Mouse (Mus musculus): ENCODE data around the gene Tmem242. TPM values are rescaled to one million over a fixed set of nuclear protein-coding genes. Genes with fewer than 3 reads are reported as not detected.

The Tmem242 gene
- polyA plus RNA-seq, 1 experiment from 2014 or later: 115 TPM

DNA sequence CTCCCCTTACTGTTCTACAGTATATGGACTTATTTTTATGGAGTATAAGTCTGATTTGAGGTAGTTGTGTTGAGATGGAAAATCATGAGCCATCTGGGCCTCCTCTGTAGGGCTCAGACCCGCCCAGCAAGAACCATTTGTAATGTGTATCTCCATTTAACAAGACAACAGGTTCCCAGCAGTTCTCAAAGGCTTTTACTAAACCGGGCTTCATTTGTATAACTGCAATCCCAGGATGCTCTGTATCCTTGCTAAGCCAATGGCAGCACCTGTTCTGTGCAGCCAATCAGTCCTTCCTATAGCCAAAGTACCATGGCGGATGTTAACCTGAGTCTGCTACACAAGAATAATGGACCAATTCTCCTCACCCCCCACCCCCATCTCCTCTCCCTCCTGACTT lies 23.5 kb downstream of the Tmem242 start:
- peaks cover 21% of the 10 kb centered on the region for H3K36me3 ChIP-seq

DNA sequence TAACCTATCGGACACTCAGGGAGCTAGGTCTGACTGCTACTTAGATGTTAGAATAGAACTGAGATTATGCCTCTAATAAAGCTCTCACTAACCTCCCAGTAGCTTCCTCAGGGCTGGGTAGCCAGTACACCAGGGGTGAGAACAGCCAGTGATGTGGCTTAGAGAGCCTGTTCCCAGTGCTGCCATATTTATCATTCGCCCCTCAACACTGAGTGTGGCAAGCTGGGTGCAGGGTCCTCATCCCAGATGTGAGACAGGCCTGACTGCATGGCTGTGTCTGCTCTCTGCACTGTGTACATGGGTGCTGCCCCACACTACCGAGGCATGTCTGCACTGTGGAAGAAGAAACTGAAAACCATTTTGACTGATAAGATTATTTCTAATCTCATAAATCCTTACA lies 26.0 kb downstream of the Tmem242 start:
- no peak overlapping the region for H3K4me3 ChIP-seq (replicated peaks)
- H3K4me2 ChIP-seq (replicated peaks): no peak overlapping the region
- peaks cover 30% of the 10 kb centered on the region for H3K36me3 ChIP-seq
- no peaks in the 10 kb centered on the region for H3K27me3 ChIP-seq
- WGBS: 88% methylated on average over 3 of the region's 3 CpGs
- no peak for ATAC-seq (ENCODE audit: insufficient number of reproducible peaks, low FRiP score, low TSS enrichment, low read depth)
- no peak overlapping the region for H3K27ac ChIP-seq (replicated peaks)
- no peaks in the 10 kb centered on the region for H3K9me3 ChIP-seq (replicated peaks)
- H3K9ac ChIP-seq: no peak overlapping the region
- H3K4me1 ChIP-seq: 0 out of 2 replicates have a peak, but pooled peaks cover 4% of the 10 kb centered on the region

More for the DNA sequence above, 23.5 kb downstream of the Tmem242 start:
- Histone ChIP-seq H3K4me1 (0 out of 2 replicates have a peak, but pooled peaks cover 4% of the 10 kb centered on the region), H3K4me2 (replicated peaks) (no peak overlapping the region), H3K27me3 (no peaks in the 10 kb centered on the region), H3K9me3 (replicated peaks) (no peaks in the 10 kb centered on the region), H3K4me3 (replicated peaks) (no peak overlapping the region), H3K27ac (replicated peaks) (no peak overlapping the region), H3K9ac (no peak overlapping the region)
- ATAC-seq (ENCODE audit: insufficient number of reproducible peaks, low FRiP score, low TSS enrichment, low read depth): no peak
- WGBS: 91% methylated on average over 3 of the region's 3 CpGs

- H3K27ac ChIP-seq (replicated peaks): no peak overlapping the region
- H3K9ac ChIP-seq: no peak overlapping the region
- H3K4me1 ChIP-seq: 0 out of 2 replicates have a peak, but pooled peaks cover 4% of the 10 kb centered on the region
- no peaks in the 10 kb centered on the region for H3K27me3 ChIP-seq
- ATAC-seq (ENCODE audit: insufficient number of reproducible peaks, low FRiP score, low TSS enrichment, low read depth): no peak
- no peaks in the 10 kb centered on the region for H3K9me3 ChIP-seq (replicated peaks)
- WGBS: 94% methylated on average over 13 of the region's 13 CpGs
- H3K36me3 ChIP-seq: peaks cover 26% of the 10 kb centered on the region
- no peak overlapping the region for H3K4me3 ChIP-seq (replicated peaks)
- H3K4me2 ChIP-seq (replicated peaks): no peak overlapping the region
These were observed 26.7 kb downstream of the Tmem242 start for GRCm38 (mm10) chr17:5413350-5413749.

DNA sequence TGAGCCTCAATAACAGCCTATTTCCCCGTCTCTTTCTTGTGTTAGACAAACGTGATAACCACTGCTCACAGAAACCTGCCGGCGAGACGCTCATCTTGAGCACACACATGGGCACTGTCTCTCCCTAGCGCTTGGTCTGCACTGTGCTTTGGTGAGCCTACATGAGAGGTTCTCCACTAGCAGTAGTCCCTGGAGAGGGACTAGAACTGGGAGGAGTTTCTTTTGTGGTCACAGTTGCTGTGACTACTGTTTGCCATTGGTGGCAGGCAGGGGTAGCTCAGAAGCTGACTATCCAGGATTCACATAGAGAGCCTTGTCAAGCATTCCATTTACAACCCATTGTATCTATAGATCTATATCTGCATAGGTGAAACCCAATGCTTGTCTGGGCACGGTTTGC lies 27.3 kb downstream of the Tmem242 start:
- no peak for ATAC-seq (ENCODE audit: insufficient number of reproducible peaks, low FRiP score, low TSS enrichment, low read depth)
- 83% methylated on average over 7 of the region's 7 CpGs for WGBS
- H3K4me3 ChIP-seq (replicated peaks): no peak overlapping the region
- H3K4me2 ChIP-seq (replicated peaks): no peak overlapping the region
- no peaks in the 10 kb centered on the region for H3K27me3 ChIP-seq
- H3K36me3 ChIP-seq: peaks cover 20% of the 10 kb centered on the region
- H3K9me3 ChIP-seq (replicated peaks): no peaks in the 10 kb centered on the region
- no peak overlapping the region for H3K27ac ChIP-seq (replicated peaks)
- H3K4me1 ChIP-seq: 0 out of 2 replicates have a peak, but pooled peaks cover 4% of the 10 kb centered on the region
- no peak overlapping the region for H3K9ac ChIP-seq

DNA sequence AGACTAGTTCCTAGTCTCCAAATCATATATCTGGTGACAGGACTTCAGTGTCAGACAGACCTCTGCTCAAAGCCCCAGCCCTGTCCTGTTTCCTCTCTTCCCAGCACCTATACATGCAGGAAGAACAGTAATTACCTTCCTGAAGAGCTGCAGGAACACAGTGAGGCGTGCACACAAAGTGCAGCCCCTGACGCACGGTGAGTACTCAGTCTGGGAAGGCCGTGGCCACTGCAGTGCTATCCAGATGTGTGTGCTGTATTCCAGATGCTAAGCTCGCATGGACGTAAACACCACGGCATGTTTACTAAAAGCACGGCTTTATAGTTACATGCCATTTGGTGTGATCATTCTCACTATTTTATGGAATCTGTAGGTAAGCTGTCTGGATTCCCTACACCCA lies 27.8 kb downstream of the Tmem242 start:
- peaks cover 16% of the 10 kb centered on the region for H3K36me3 ChIP-seq
- H3K27ac ChIP-seq (replicated peaks): no peak overlapping the region
- WGBS: 76% methylated on average over 8 of the region's 8 CpGs
- H3K4me3 ChIP-seq (replicated peaks): no peak overlapping the region
- ATAC-seq (ENCODE audit: insufficient number of reproducible peaks, low FRiP score, low TSS enrichment, low read depth): no peak
- H3K4me1 ChIP-seq: 0 out of 2 replicates have a peak, but pooled peaks cover 4% of the 10 kb centered on the region
- no peaks in the 10 kb centered on the region for H3K9me3 ChIP-seq (replicated peaks)
- 0 out of 2 replicates have a peak, but pooled peaks cover 2% of the 10 kb centered on the region for H3K27me3 ChIP-seq
- no peak overlapping the region for H3K4me2 ChIP-seq (replicated peaks)
- no peak overlapping the region for H3K9ac ChIP-seq

DNA sequence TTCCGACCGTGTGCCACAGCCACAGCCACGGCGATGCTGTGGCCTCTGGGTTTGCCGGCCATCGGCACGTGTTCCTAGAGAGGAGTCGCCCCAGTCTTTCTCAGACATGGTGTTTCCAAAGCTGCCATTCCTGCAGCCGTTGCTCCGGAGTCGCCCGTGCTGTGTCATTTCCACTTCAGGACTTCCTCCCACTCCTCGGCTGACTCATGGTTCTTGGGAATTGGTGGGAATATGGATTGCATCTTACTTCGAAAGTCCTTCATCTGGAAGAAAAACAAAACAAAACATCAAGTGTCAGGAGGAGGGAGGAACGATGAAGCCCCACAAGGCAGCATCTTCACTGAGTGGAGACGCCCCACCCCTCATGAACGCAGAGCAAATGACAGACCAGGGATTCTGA lies 28.9 kb downstream of the Tmem242 start:
- Histone ChIP-seq H3K27ac (replicated peaks) (no peak overlapping the region), H3K4me1 (0 out of 2 replicates have a peak, but pooled peaks cover 4% of the 10 kb centered on the region), H3K27me3 (0 out of 2 replicates have a peak, but pooled peaks cover 2% of the 10 kb centered on the region), H3K4me2 (replicated peaks) (no peak overlapping the region), H3K9ac (no peak overlapping the region), H3K36me3 (peaks cover 14% of the 10 kb centered on the region), H3K9me3 (replicated peaks) (no peaks in the 10 kb centered on the region), H3K4me3 (replicated peaks) (no peak overlapping the region)
- 91% methylated on average over 17 of the region's 17 CpGs for WGBS
- ATAC-seq (ENCODE audit: insufficient number of reproducible peaks, low FRiP score, low TSS enrichment, low read depth): no peak

DNA sequence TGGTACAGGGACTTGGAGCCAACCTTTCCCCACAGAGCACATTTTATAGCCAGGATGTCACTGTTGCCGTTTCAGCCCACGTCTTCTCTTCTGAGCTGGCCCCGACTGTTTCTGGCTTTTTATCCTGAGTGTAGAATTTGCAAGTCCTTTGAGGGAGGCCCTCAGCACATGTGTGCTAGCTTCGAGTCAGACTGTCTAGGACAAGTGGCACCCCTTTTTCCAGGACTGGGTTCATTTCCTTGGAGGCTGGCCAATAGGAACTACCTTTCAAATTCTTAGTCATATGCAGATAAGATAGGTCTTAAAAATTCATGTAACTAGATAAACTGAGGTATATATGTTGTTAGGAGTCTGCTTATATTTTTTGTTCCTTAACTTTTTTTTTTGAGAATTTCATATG lies 29.7 kb downstream of the Tmem242 start:
- 85% methylated on average over 4 of the region's 4 CpGs for WGBS
- Histone ChIP-seq H3K4me2 (replicated peaks) (no peak overlapping the region), H3K9ac (no peak overlapping the region), H3K36me3 (peaks cover 14% of the 10 kb centered on the region), H3K27me3 (peaks cover 2% of the 10 kb centered on the region; the same call in 1 of the 2 replicates), H3K27ac (replicated peaks) (no peak overlapping the region), H3K4me3 (replicated peaks) (no peak overlapping the region), H3K4me1 (peaks cover 4% of the 10 kb centered on the region; the same call in 1 of the 2 replicates), H3K9me3 (replicated peaks) (no peaks in the 10 kb centered on the region)
- ATAC-seq (ENCODE audit: insufficient number of reproducible peaks, low FRiP score, low TSS enrichment, low read depth): no peak

GRCm38 (mm10) chr17:5407030-5407429 lies 33.0 kb downstream of the Tmem242 start:
- no peak for ATAC-seq (ENCODE audit: insufficient number of reproducible peaks, low FRiP score, low TSS enrichment, low read depth)
- 70% methylated on average over 6 of the region's 6 CpGs for WGBS
- Histone ChIP-seq H3K4me1 (peaks cover 16% of the 10 kb centered on the region), H3K4me2 (replicated peaks) (no peak overlapping the region), H3K36me3 (peaks cover 14% of the 10 kb centered on the region), H3K9me3 (replicated peaks) (no peaks in the 10 kb centered on the region), H3K27me3 (peaks cover 11% of the 10 kb centered on the region; the same call in 1 of the 2 replicates), H3K9ac (no peak overlapping the region), H3K27ac (replicated peaks) (no peak overlapping the region), H3K4me3 (replicated peaks) (no peak overlapping the region)

- WGBS: 36% methylated on average over 10 of the region's 10 CpGs
- Histone ChIP-seq H3K27ac (replicated peaks) (no peak overlapping the region), H3K4me3 (replicated peaks) (no peak overlapping the region), H3K27me3 (peaks cover 11% of the 10 kb centered on the region; the same call in 1 of the 2 replicates), H3K4me2 (replicated peaks) (no peak overlapping the region), H3K36me3 (peaks cover 14% of the 10 kb centered on the region), H3K4me1 (peaks cover 20% of the 10 kb centered on the region), H3K9me3 (replicated peaks) (no peaks in the 10 kb centered on the region), H3K9ac (no peak overlapping the region)
- ATAC-seq (ENCODE audit: insufficient number of reproducible peaks, low FRiP score, low TSS enrichment, low read depth): no peak
These were observed 33.5 kb downstream of the Tmem242 start for GRCm38 (mm10) chr17:5406566-5406965.

DNA sequence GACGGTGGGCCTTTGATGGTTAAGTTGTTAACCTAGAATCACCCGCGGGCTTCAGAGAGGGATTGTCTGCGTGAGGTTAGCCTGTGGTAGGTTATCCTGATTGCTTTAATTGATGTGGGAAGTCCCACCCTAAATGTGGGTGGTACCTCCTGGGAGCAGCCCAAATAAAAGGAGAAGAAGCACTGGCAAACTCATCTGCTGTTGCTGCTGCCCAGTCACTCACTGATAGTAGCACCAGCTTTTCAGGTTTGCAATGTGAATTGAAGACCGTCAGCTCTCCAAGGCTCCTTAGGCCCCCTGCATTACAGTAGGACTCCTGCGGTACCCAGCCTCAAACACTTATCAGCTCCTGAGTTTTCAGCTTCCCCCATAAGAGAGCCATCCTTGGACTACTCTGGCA lies 36.2 kb downstream of the Tmem242 start:
- peaks cover 11% of the 10 kb centered on the region; the same call in 1 of the 2 replicates for H3K27me3 ChIP-seq
- no peak overlapping the region for H3K4me2 ChIP-seq (replicated peaks)
- no peaks in the 10 kb centered on the region for H3K36me3 ChIP-seq
- no peak overlapping the region for H3K9ac ChIP-seq
- H3K4me1 ChIP-seq: peaks cover 28% of the 10 kb centered on the region
- H3K4me3 ChIP-seq (replicated peaks): no peak overlapping the region
- ATAC-seq (ENCODE audit: insufficient number of reproducible peaks, low FRiP score, low TSS enrichment, low read depth): no peak
- H3K27ac ChIP-seq (replicated peaks): no peak overlapping the region
- no peaks in the 10 kb centered on the region for H3K9me3 ChIP-seq (replicated peaks)
- 75% methylated on average over 6 of the region's 6 CpGs for WGBS

DNA sequence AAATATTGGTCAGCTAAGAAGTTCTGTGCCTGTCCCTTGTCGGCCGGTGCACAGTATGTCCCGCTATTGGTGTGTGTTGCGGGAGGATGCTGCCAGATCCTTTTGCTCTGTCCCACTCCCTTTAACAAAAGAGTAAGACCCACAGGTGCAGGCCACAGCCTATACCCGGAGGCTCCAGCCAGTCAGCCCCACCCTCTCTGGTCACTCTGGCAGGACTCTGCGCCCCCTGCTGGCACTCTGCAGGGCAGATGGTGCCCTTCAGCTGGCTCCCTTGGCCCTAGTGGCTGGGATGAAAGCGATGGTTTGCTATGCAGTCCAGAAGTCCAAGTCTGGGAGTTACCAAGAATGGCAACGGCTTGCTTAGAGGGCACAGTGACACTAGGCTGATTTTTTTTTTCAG lies 37.4 kb downstream of the Tmem242 start:
- Histone ChIP-seq H3K9ac (no peak overlapping the region), H3K36me3 (no peaks in the 10 kb centered on the region), H3K4me2 (replicated peaks) (peak overlapping the region; percentile 37), H3K4me3 (replicated peaks) (no peak overlapping the region), H3K4me1 (peaks cover 29% of the 10 kb centered on the region), H3K9me3 (replicated peaks) (no peaks in the 10 kb centered on the region), H3K27ac (replicated peaks) (no peak overlapping the region), H3K27me3 (peaks cover 11% of the 10 kb centered on the region; the same call in 1 of the 2 replicates)
- ATAC-seq (ENCODE audit: insufficient number of reproducible peaks, low FRiP score, low TSS enrichment, low read depth): peak; percentile 84
- 26% methylated on average over 8 of the region's 8 CpGs for WGBS

DNA sequence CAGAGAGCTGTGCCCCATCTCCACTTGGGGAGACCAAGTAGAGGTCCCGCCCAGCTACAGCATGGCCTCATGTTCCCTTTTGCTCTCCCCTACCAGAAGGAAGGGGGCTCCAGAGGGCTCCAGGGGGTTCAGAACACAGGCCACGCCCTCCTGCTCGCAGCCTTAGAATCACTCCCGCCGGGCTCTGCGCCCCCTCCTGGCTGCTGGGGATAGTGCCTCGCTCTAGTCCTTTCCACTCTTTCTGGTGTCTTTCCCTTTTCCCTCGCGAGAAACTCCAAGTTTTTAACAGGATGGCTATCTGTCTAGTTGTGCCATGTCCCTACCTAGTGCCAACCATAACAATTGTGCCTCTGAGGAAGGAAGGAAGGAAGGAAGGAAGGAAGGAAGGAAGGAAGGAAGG lies 38.0 kb downstream of the Tmem242 start:
- H3K27ac ChIP-seq (replicated peaks): no peak overlapping the region
- no peaks in the 10 kb centered on the region for H3K9me3 ChIP-seq (replicated peaks)
- peaks cover 9% of the 10 kb centered on the region; the same call in 1 of the 2 replicates for H3K27me3 ChIP-seq
- peaks cover 35% of the 10 kb centered on the region for H3K4me1 ChIP-seq
- 5% methylated on average over 9 of the region's 9 CpGs for whole genome bisulfite sequencing
- no peak overlapping the region for H3K9ac ChIP-seq
- no peaks in the 10 kb centered on the region for H3K36me3 ChIP-seq
- no peak overlapping the region for H3K4me3 ChIP-seq (replicated peaks)
- 0 out of 2 replicates have a peak, but pooled peaks have one; percentile 16 for ATAC-seq (ENCODE audit: insufficient number of reproducible peaks, low FRiP score, low TSS enrichment, low read depth)
- H3K4me2 ChIP-seq (replicated peaks): peak overlapping the region; percentile 37
